Mouse (Mus musculus) gastrocnemius, postnatal 14 days (tissue): ENCODE data around the gene Stab1. TPM values are rescaled to one million over a fixed set of nuclear protein-coding genes. Genes with fewer than 3 reads are reported as not detected.
A peak's percentile ranks its signal among the peaks of the same experiment; 100 is the strongest.

Experiments used
- DNase-seq: peaks from one replicate; pipeline ENCODE4 v3.0.0; 2021; ENCODE audit warnings: mixed read lengths
- intact Hi-C: fragments of 180-260 bp; cut with DNase I; formaldehyde crosslinking; loops from one replicate; pipeline ENCODE4 v1.15.1; 2025; ENCODE audit warnings: low total_unique reads
- long read RNA-seq, 2 experiments: library from polyadenylated mRNA; stranded (forward); transcript quantifications; one replicate each; pipeline ENCODE4 v2.0.0; 2021
- total RNA-seq, 2 experiments: library from RNA; stranded (reverse); gene quantifications; 2 replicates each; pipeline ENCODE4 v1.2.3; 2021

Stab1 gene
- total RNA-seq = 10 to 100 TPM; 29.8 to 40.4 TPM
- long read RNA-seq, experiment 1, partial matches to known transcripts = 7 of 10 reads
- long read RNA-seq, experiment 1, other reads (novel, unspliced or antisense) = 2 of 10 reads
- long read RNA-seq, experiment 2, full-length matches to known transcripts = 1 of 9 reads
- long read RNA-seq, experiment 2, partial matches to known transcripts = 6 of 9 reads
- long read RNA-seq, experiment 2, other reads (novel, unspliced or antisense) = 2 of 9 reads

GRCm38 (mm10) chr14:31168425-31168824 lies at the start of gene Stab1:
Stab1 (minus strand) TSS chr14:31168641.
- peak; percentile 40 for DNase-seq
- intact Hi-C loops = no loop called here

DNA sequence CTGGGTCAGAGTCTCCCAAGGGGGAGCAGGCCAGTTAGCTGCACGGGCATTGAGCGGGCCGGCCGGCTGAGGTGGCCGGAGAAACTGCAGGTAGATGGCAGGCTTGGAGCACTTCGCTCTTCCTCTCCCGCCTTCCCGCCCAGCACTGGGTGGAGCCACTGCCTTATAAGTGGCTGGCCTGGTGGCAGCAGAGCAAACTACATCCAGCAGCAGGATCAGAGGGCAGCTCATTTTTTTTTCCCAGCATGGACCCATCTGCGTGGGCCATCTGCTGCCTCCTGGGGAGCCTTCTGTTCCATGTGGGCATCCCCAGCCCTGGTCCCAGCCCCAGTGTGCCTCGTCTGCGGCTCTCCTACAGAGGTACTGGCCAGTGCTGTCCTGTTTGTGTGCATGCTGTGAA lies 49.2 kb upstream of the Stab1 start, which contains the start of gene Sema3g:
Gene Sema3g, plus strand, starts transcription at position 195 of the 400 bp plus-strand sequence.
- peak; percentile 62 for DNase-seq
- intact Hi-C loops = no loop called here

GRCm38 (mm10) chr14:31216846-31217245 lies 48.4 kb upstream of the Stab1 start, which contains the start of gene Nisch:
Nisch (minus strand) TSS chr14:31216946.
- no peak for DNase-seq
- intact Hi-C loops = no loop called here

- intact Hi-C loops = no loop called here
- DNase-seq = peak; percentile 55
Observed at GRCm38 (mm10) chr14:31215157-31216002, 46.9 kb upstream of the Stab1 start.

DNA sequence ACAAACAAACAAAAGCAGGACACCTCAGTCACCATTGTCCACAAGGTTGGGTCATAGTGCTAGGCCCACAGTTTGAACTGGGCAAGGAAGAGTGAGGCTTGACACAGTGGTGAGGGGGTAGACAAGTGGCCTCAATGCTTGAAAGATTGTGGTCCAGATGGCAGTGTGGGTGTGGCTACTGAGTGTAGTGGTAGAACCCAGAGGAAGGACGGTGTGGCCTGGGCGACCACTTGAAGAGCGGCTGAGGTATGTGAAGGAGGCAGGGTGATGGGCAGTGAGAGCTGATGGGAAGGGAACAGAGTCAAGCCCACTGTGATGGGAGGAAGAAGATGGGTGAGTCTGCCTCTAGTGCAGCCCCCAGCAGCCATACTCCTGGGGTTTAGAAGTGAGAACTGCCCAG lies 46.2 kb upstream of the Stab1 start:
- intact Hi-C loops = loop anchor here (5.0 kb wide), 1 partner anchor 33 kb away; no protein-coding TSS in a partner anchor
- DNase-seq = no peak

DNA sequence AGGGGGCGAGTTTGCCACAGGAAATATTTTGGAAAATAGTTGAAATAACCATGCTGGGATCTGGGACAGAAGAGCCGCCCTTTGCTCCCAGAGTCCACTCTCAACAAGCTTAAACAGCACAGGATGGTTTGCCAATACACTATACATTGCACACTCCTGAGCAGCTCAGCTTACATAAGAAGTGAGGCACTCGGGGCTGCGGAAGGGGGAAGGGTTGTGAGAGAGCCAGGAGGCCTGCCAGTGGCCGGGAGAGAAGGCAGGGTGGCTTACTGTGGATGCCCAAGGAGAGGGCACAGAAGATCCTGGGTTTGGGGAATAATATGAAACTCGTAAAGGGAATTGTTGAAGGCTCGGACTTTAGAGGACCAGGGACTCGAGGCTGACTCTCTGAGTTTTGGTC lies 45.4 kb upstream of the Stab1 start:
- no peak for DNase-seq
- intact Hi-C loops = loop anchor here (5.0 kb wide), 1 partner anchor 33 kb away; no protein-coding TSS in a partner anchor

DNA sequence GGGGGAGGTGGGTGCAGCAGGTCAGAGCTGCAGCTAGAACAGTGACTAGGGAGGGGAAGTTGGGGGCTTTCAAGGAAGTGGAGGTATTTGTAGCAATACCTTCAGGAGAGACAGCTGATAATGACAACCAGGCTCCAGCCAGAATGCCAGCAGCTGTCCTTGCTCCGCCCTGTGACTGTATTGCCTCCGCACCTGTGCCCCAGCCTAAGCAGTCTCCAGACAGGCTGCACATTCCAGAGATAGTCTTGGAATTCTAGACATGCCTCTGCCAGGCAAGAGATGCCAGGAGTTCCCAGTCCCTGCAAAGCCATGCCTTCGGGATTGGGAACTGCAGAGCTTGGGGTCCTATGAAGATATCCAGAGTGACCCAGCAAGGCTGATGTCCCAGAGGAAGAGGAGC lies 44.1 kb upstream of the Stab1 start:
- intact Hi-C loops = loop anchor here (5.0 kb wide), 1 partner anchor 35 kb away; no protein-coding TSS in a partner anchor

GRCm38 (mm10) chr14:31211854-31212253 lies 43.4 kb upstream of the Stab1 start:
- intact Hi-C loops = loop anchor here (5.0 kb wide), 1 partner anchor 35 kb away; no protein-coding TSS in a partner anchor
- DNase-seq = no peak

More for the DNA sequence above, 44.1 kb upstream of the Stab1 start:
- no peak for DNase-seq

DNA sequence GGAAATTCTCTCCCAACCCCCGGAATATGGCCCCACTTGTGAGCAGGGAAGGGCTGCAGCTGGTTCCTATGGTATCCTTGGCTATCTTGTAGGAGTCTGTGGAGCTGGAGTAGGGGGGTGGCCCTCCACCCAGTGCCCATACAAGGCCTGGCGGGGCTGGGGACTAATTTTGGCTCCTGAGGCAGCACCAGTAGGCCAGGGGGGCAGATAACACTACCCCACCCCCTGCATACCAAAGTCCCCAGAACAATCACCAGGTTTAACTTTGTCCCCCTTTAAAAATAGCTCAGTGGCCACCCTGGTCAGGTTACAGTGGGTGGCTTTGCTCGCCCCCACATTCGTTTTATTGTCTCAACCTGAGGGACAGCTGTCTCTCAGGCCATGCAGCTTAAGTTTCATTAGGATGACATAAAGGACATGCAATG lies 40.7 kb upstream of the Stab1 start:
- DNase-seq = no peak
- intact Hi-C loops = no loop called here

DNA sequence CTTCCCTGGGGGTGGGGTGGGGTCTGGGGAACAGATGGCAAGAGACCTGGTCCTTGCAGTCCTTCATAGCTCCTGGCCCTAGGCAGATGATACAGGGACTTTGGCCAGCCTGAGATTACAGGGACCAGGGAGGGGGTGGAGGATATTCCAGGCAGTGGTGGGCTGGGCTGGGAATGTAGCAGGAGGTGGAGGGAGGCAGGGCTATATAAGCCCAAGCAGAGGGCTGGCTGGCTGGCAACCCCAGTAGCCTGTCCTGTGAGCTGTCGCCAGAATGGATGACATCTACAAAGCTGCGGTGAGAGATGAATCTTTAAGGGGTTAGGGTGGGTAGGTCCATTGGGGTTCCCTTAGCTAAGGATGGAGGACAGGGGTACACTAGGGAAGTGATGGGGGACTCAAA lies 39.6 kb upstream of the Stab1 start, which contains the start of gene Tnnc1:
Gene Tnnc1, plus strand, starts transcription at position 229 of the 400 bp plus-strand sequence.
- no peak for DNase-seq
- intact Hi-C loops = no loop called here

- no peak for DNase-seq
- intact Hi-C loops = no loop called here
Observed at GRCm38 (mm10) chr14:31207070-31207830, 38.8 kb upstream of the Stab1 start.

DNA sequence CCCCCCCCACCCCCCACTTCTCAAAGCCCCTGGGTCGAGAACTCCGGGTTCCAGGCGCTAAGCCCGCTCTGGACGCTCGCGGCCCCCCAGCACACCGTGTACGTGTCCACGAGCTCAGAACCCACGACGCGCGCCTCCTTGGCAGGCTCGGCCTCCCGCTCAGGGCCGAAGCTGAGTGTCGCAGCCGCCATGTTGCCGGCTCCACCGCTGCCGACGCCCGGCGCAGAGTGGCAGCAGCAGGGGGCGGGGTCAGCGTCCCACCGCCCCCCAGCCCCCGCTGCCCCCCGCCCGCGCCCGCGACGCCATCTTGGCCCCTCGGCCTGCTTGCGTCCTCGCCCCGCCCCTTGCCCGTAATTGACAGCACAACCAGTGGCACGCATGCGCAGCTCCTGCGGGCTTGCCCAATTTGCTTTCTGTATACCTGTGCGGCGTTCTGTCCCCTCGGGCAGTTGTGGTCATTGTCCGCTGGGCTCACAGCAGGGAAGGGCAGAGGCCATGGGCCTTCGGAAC lies 38.1 kb upstream of the Stab1 start:
- peak; percentile 98 for DNase-seq
- intact Hi-C loops = no loop called here

DNA sequence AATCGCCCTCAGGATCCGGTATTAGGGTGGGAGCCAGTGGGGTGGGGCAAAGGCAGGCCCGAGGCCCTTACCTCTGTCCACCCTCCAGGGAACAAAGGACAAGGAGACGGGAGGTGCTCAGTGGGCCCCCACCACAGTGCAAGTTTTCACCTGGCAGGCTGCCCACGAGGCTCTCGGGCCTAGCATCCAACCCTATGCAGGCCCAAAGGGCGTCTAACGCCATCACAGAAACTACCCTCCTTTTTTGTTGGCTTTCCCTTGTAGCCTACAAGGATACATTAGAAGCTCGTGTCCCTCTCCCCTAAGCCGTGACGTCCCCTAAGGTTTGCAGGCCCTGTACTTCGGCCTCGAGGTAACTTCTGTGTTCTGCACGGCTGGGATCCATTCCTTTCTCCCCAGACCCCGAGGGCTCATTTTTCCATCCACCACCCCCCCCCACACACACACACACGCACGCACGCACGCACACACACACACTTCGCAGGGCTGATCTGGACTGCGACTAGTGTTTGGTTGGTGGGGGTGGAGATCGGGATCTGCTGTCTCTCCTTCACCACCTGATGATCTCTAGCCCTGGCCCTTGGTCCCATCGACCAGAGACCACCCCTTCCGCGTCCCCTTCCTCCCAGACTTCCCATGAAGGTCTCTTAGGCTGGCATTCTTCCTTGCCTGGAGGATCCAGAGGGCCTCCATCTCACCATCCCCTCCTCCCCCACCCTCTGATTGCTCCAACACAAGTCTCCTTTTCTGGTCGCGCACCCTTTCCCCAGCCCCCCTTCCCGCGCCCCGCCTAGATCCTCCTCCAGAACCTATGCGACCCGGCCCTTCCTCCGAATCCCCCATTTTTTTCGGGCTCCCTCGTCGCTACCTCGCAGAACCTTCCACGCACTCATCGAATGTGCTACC lies 37.4 kb upstream of the Stab1 start:
- intact Hi-C loops = no loop called here
- peak; percentile 57 for DNase-seq

GRCm38 (mm10) chr14:31205244-31205561 lies 36.8 kb upstream of the Stab1 start:
- intact Hi-C loops = no loop called here
- no peak for DNase-seq

DNA sequence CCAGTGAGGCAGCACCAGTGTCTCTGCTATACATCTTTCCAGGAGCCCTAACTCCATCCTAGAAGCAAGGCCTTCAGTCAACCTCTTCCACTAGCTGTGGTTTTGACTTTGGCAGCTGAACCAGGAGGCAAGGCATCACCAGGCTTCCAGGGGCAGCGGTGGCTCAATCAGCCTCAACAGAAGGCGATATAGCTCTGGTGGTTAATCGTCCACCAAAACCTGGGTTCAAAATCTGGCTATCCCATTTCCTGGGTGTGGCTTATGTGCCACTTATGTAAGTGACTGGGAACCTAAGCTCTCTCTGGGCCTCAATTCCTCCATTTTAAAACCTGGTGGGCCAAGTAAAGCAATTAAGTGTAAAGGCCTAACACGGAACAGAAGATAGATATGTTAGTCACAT lies 36.4 kb upstream of the Stab1 start:
- no peak for DNase-seq
- intact Hi-C loops = no loop called here

DNA sequence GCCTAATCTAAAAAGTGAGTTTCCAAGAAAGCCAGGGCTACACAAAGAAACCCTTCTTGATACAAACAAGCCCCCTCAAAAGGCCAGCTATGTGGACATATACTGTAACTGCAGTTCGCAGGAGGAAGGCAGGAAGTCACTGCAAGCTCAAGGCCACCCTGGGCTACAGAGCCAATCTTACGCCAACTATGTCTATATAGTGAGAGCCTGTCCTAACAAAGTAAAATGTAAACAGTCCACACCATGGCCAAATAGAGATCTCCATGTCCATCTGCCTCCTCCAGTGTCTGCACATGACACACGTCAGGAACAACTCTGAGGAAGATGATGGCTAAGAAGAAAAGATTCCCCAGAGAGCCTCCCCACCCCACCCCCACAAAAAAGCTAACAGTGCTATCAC lies 31.6 kb upstream of the Stab1 start:
- intact Hi-C loops = no loop called here
- DNase-seq = no peak

- intact Hi-C loops = no loop called here
- DNase-seq = no peak
Observed at GRCm38 (mm10) chr14:31199599-31199998, 31.2 kb upstream of the Stab1 start.
